Mouse (Mus musculus) testis, adult 2 months (tissue): ENCODE measurements around the gene Cdkl3.

ENCODE experiments used
- CTCF ChIP-seq: fragments of 200-500 bp; IDR thresholded peaks from 2 replicates; pipeline ENCODE4 v1.5.1; 2012; ENCODE audit warnings: low read depth, mild to moderate bottlenecking, inconsistent platforms, low read length, moderate library complexity; ENCODE audit not compliant: control insufficient read depth, insufficient read depth, insufficient replicate concordance
- POLR2A ChIP-seq: fragments of 200-500 bp; IDR thresholded peaks from 2 replicates; pipeline ENCODE4 v1.6.1; 2012; ENCODE audit warnings: low read depth, mild to moderate bottlenecking, inconsistent platforms, low read length, moderate library complexity; ENCODE audit not compliant: control insufficient read depth

- TF ChIP-seq POLR2A (no peak), CTCF (no peak)
Observed at GRCm38 (mm10) chr11:52001341-52001740, 2.7 kb upstream of the Cdkl3 start.
